Mouse (Mus musculus): ENCODE measurements around the gene Dut.

Gene Dut

DNA sequence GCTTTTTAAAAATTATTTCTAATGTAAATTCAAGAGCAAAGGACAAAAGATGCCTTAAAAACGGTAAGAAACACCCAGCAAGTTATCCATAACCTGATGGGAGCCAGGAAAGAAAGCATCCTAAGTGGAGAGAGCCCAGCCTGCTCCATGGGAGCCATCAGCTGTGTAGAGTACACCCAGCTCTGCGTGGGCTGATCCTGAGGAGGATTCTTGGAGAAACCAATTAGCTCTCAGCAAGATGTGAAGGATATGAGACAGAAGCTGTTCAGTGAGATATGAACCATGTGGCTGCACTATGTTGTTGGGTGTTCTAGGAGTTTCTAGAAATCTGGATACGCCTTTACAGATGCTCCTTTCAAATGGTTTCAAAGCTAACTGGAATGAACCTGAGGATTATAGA is 58.7 kb downstream of the Dut start:
- Histone ChIP-seq H3K27me3 (ENCODE audit: control insufficient read depth, insufficient read depth, low read length, poor library complexity, severe bottlenecking) (no peaks in the 10 kb centered on the region), H3K36me3 (ENCODE audit: control insufficient read depth, insufficient read depth, low read length, poor library complexity, severe bottlenecking) (no peaks in the 10 kb centered on the region)
- DNase-seq (ENCODE audit: low read depth, low spot score) = no peak

Data from splenic B cell, adult 2 months (primary cell).